Mouse (Mus musculus) megakaryocyte, embryonic 14.5 days (primary cell): Measurements from ENCODE around the gene Lrrc8a.

Source experiments
- FLI1 ChIP-seq: IDR thresholded peaks from 2 replicates; pipeline ENCODE4 v1.6.1; 2012; ENCODE audit warnings: low read length, inconsistent platforms, mixed read lengths
- GATA1 ChIP-seq: IDR thresholded peaks from 3 replicates; pipeline ENCODE4 v1.6.1; 2012; ENCODE audit warnings: mixed read lengths, low read length, inconsistent platforms, borderline replicate concordance

DNA sequence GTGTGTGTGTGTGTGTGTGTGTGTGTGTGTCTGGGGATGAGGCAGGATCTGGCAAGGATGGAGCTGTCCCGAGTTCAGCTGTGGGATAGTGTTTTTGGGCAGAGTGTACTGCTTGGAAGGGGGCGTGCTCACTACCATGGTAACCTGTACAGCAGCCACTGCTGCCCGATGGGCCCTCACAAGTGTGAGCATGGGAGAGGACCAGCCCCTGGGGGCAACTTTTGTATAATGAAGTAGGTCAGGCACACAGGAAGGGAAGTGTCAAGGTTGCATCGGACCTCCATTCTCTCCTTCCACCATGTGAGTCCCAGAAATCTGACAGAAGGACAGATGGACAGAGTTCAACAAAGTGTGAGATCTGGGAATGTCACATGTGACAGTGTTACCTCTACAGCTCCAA lies 10.2 kb downstream of the Lrrc8a start:
- TF ChIP-seq GATA1 (no peak), FLI1 (no peak)
